Mouse (Mus musculus): Measurements from ENCODE around the gene AC109138.7.

GRCm38 (mm10) chr19:4215451-4215840 is 1.3 kb downstream of the AC109138.7 start:
- TF ChIP-seq CTCF (IDR thresholded peaks at IDR 0.05; ENCODE audit: borderline replicate concordance, insufficient read depth, low read length), result no peak
- TF ChIP-seq POLR2A (IDR thresholded peaks at IDR 0.05; ENCODE audit: low read depth, low read length), result no peak
